Mouse (Mus musculus) yolk sac, embryonic 10.5 days (tissue): Measurements from ENCODE around the gene Znrd1as.

ENCODE experiments used
- DNase-seq: peaks from one replicate; pipeline ENCODE4 v3.0.0-alpha.2; 2017; ENCODE audit warnings: low spot score

Znrd1as gene

DNA sequence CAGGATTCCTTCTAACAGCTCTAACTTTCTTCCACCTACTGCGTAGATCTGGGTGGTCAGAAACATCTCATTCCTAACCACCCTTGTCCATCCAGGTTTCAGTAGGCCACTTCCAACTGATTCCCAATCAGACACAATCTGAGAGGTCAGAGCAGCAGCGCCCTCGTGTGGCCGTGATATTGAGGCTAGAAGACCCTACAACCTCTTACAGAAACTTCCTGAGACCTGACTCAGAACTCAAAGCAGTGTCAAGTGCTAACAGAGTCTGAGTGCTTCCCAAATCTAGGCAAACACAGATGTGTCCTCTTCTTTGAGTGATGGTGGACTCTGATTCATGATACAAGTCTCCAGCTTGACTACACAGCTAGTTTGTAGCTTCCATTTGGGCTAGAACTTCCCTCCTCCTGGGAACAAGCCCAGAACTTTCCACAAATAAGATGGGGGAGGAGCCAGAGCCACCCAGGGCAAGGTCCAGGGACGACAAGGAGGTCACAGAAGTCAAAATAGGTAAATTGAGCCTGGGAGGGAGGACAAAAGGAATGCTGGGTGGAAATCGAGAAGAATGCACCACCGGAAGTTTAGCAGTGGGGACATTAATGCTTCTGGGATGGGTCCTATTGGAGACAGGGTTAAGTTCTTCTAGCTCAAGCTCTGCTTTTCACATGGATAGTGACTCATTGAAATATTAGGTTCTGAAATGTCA is 38.8 kb downstream of the Znrd1as start:
- DNase-seq = peak; percentile 83

DNA sequence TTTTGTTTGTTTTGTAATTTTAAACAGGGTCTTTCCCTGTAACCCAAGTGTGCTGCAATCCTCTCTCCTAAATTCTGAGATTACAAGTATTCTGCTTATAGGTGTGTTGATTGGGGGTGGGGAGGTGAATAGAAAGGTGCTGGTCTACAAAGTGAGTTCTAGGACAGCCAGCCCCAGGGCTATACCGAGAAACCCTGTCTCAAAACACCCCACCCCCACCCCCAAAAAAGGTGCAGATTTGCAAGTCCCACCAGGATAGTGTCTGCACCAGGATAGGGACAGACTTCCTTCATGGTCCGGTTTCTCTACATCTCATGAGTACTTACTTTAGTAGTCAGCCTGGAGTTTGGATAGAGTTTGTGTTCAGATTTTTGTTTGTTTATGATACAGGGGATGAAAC is 40.1 kb downstream of the Znrd1as start:
- no peak for DNase-seq

DNA sequence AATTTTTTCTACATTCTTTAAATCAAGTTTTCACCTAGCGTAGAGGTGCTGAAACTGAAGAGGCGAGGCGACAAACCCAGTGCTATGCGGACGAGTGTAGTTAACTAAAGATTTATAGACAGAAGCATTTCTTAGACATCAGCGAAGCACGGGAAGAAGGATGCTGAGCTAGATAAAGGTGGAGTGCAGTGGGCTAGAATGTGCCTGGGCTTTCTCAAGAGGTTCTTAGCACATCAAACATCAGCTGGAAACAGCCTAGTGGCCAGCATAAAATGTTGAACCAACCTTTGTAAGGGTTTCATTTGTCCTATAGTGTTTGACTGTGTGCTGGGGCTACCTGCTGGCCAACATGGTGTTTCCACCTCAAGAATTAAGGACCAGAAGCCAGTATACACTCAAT is 42.5 kb downstream of the Znrd1as start, which contains the start of gene Zfp57:
Gene Zfp57, plus strand, starts transcription at position 301 of the 400 bp plus-strand sequence.
- DNase-seq = no peak

DNA sequence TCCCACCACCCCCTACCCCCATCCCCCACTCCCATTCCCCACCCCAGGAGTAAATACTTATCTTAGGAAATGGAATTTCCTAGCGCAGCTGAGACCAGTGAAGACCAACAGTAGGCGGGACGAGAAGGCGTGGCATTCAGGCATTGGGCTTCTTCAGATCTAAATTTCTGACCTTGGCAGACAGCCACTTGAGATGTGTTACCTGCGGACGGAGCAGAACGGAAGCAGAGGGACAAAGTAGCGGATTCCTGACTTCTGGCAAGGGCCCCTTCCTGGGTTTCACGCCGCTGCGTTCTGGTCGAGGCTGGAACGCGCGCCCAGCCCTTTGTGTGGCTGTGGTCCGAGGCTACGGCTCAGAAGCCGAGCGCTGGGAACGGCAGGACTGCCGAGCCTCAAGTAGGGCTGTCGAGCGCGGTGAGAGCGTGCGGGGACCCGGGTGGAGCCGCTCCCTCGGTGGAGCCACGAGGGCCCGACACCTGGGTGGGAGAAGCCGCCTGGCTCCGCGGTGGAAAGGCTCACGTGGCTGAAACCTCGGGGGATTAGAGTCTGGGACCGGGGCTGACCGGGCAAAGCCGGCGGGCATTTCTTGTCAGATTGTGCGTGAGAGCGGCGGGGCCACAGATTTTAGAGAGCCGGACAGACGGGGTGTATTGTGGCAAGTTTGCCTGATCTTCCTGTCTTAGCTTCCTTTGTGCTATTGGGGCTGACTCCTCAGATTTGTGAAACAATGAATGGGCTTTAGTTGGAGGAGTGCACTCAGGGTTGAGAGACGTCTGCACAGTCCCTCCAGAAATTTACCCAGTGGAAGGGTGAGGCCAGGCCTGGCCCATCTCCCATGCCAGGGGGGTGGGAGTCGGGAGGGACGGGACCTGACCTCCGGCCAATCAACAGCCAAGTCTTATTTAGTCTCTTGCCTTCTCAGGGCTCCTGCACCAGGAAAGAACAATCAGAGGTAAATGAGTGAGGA is 44.3 kb downstream of the Znrd1as start:
- DNase-seq = peak; percentile 91

DNA sequence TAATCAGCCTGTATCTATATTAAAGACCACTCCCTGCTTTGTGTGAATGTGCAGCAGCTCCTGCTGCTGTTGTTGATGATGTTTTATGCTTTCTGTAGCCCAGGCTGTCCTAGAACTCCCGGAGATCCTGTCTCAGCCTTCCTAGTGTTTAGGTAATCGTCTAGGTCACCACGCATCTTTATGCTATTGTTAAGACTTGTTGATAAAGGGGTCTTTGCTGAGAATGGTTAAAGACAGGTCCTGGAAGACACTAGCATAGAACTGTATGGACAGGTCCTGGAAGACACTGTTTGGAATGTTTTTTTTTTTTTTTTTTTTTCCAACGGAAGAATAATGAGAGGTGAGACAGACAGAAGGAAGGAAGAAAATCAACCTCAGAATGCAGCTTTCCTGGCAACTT is 45.0 kb downstream of the Znrd1as start:
- no peak for DNase-seq

DNA sequence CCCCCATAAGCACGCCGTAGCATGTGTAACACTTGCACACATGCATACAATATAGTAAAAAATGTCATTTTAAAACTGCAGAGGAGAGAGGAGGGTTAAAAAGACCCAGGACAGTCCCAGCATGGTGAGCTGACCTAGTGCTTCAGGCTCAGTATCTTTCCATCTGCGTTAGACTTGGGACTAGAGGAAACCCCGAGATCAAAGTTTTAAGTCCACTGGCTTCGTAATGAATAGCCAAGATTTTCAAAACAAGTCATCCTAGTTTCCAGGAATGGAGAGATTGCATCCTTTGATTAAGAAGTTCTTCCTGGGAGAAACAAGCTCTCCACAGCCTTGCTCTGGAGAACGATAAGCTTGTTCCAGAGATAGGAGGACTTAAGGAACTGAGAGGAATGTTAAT is 49.8 kb downstream of the Znrd1as start:
- DNase-seq = peak; percentile 47

DNA sequence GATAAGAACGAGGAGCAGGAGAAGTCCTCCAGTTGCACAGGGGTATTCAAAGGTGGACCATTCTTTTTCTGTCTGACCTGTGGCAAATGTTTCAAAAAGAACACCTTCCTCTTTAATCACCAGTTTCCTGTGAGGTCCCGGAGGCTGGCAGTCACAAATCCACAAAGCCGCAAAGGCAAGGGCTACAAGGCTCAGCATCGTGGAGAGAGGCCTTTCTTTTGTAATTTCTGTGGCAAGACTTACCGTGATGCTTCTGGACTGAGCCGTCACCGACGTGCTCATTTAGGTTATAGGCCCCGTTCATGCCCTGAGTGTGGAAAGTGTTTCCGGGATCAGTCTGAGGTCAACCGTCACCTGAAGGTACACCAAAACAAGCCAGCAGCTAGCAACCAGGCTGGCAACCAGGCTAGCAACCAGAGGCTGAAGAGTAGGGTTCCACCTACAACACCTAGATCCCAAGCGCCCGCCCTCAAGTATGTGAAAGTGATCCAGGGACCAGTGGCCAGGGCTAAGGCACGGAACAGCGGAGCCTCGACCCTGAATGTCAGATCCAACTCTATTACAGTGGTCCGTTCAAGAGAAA is 51.2 kb downstream of the Znrd1as start:
- no peak for DNase-seq

DNA sequence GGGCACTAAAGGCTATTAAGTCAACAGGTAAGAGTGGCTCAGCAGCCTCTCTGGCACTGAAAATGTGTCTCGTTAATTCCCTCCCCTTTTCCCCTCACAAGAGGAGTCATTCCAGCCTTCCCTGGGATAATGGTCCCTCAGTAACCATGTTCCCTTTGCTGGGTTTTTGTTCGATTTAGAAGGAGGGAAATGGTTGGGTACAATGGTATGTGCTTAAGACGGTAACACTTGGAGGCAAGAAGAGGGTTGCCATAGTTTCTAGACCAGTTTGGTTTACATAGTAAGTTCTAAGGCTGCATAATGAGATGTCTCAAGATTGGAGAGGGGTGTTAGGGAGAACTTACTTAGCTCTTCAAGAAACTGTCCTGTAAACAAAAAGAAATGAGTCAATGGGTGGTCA is 53.3 kb downstream of the Znrd1as start:
- DNase-seq = no peak

DNA sequence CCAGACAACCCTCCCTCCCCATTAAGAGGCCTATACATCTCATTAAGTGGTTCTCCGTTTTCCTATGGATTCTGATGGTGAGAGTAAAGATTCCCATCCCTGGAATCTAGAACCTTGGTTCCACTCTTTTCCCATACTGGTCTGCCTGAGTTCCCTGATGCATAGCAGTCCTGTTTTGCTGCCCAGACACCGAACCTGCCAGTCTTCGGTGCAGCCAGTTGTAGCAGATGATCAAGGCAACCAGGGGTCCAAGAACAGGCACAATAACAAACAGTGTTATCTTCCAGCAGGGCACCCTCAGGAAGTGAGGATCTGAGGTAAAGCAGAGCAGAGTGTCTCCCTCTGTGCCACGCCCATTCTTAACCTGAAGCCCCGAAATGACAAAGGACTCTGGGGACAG is 53.7 kb downstream of the Znrd1as start:
- DNase-seq = no peak
